Mouse (Mus musculus) macrophage (primary cell): ENCODE measurements around the gene Hoxb4. TPM values are rescaled to one million over a fixed set of nuclear protein-coding genes. Genes with fewer than 3 reads are reported as not detected.

Experiments used
- H3K27ac ChIP-seq: fragments of 350-480 bp; formaldehyde crosslinking; 2 replicates; pipeline ENCODE4 v1.9.0; 2021
- H3K36me3 ChIP-seq: fragments of 350-480 bp; formaldehyde crosslinking; 2 replicates; pipeline ENCODE4 v1.9.0; 2021; ENCODE audit errors: inconsistent target
- H3K4me3 ChIP-seq: fragments of 350-480 bp; formaldehyde crosslinking; 2 replicates; pipeline ENCODE4 v1.9.0; 2021; ENCODE audit errors: inconsistent target
- H3K79me2 ChIP-seq: fragments of 350-480 bp; formaldehyde crosslinking; 2 replicates; pipeline ENCODE4 v1.9.0; 2021; ENCODE audit errors: inconsistent target
- WGBS: methylation state at CpG from one replicate; pipeline ENCODE4 v1.1.7; 2026; ENCODE audit warnings: inconsistent platforms; ENCODE audit not compliant: missing documents; 5-methylcytosine and 5-hydroxymethylcytosine counted together
- polyA plus RNA-seq: library from polyadenylated mRNA; stranded (reverse); fragments of 250-400 nt; gene quantifications from 3 replicates; pipeline ENCODE4 v1.2.4, GENCODE M21; 2018; ENCODE audit warnings: inconsistent platforms

Hoxb4 gene
- polyA plus RNA-seq, 1 experiment from 2014 or later, result 4.1 TPM

- Histone ChIP-seq H3K27ac (no peak overlapping the region), H3K4me3 (no peak overlapping the region), H3K79me2 (peaks cover 13% of the 10 kb centered on the region; the same call in 1 of the 2 replicates), H3K36me3 (no peaks in the 10 kb centered on the region)
- 93% methylated on average over 2 of the region's 2 CpGs for WGBS
These were observed 4.9 kb upstream of the Hoxb4 start for GRCm38 (mm10) chr11:96313134-96313533.

GRCm38 (mm10) chr11:96313806-96314428 lies 4.2 kb upstream of the Hoxb4 start:
- H3K4me3 ChIP-seq, result no peak overlapping the region
- H3K79me2 ChIP-seq, result peaks cover 14% of the 10 kb centered on the region; the same call in 1 of the 2 replicates
- H3K27ac ChIP-seq, result no peak overlapping the region
- no peaks in the 10 kb centered on the region for H3K36me3 ChIP-seq
- WGBS, result 57% methylated on average over 12 of the region's 12 CpGs

GRCm38 (mm10) chr11:96314671-96315343 lies 3.3 kb upstream of the Hoxb4 start:
- WGBS, result 9% methylated on average over 33 of the region's 34 CpGs
- Histone ChIP-seq H3K27ac (no peak overlapping the region), H3K36me3 (no peaks in the 10 kb centered on the region), H3K79me2 (peaks cover 14% of the 10 kb centered on the region; the same call in 1 of the 2 replicates), H3K4me3 (peak overlapping the region; percentile 34)

- H3K4me3 ChIP-seq, result peak overlapping the region; percentile 34
These were observed 2.8 kb upstream of the Hoxb4 start for GRCm38 (mm10) chr11:96315344-96315681.

GRCm38 (mm10) chr11:96316696-96317607 lies 1.1 kb upstream of the Hoxb4 start:
- no peak overlapping the region for H3K27ac ChIP-seq
- H3K79me2 ChIP-seq, result peaks cover 14% of the 10 kb centered on the region; the same call in 1 of the 2 replicates
- H3K4me3 ChIP-seq, result no peak overlapping the region
- WGBS, result 82% methylated on average over 18 of the region's 18 CpGs
- no peaks in the 10 kb centered on the region for H3K36me3 ChIP-seq

More at GRCm38 (mm10) chr11:96315344-96315681, 2.8 kb upstream of the Hoxb4 start:
- H3K36me3 ChIP-seq, result no peaks in the 10 kb centered on the region
- H3K79me2 ChIP-seq, result peaks cover 14% of the 10 kb centered on the region; the same call in 1 of the 2 replicates
- H3K27ac ChIP-seq, result no peak overlapping the region
- WGBS, result 46% methylated on average over 5 of the region's 5 CpGs

GRCm38 (mm10) chr11:96318368-96319070 lies 452 bp downstream of the Hoxb4 start:
- peak overlapping the region; percentile 69 for H3K27ac ChIP-seq
- peak overlapping the region; percentile 81 for H3K4me3 ChIP-seq
- under 1% methylated on average over 30 of the region's 45 CpGs for WGBS
- peaks cover 14% of the 10 kb centered on the region; the same call in 1 of the 2 replicates for H3K79me2 ChIP-seq
- H3K36me3 ChIP-seq, result no peaks in the 10 kb centered on the region

- peak overlapping the region; percentile 37; the same call in 1 of the 2 replicates for H3K27ac ChIP-seq
- 3% methylated on average over 31 of the region's 34 CpGs for WGBS
- no peaks in the 10 kb centered on the region for H3K36me3 ChIP-seq
These were observed 1.2 kb downstream of the Hoxb4 start for GRCm38 (mm10) chr11:96319071-96319902.

GRCm38 (mm10) chr11:96319910-96320309 lies 1.8 kb downstream of the Hoxb4 start:
- Histone ChIP-seq H3K4me3 (peak overlapping the region; percentile 61), H3K79me2 (peaks cover 14% of the 10 kb centered on the region; the same call in 1 of the 2 replicates), H3K27ac (no peak overlapping the region), H3K36me3 (no peaks in the 10 kb centered on the region)
- 21% methylated on average over 26 of the region's 29 CpGs for WGBS

More at GRCm38 (mm10) chr11:96319071-96319902, 1.2 kb downstream of the Hoxb4 start:
- peaks cover 14% of the 10 kb centered on the region; the same call in 1 of the 2 replicates for H3K79me2 ChIP-seq
- peak overlapping the region; percentile 61 for H3K4me3 ChIP-seq

GRCm38 (mm10) chr11:96320688-96321087 lies 2.6 kb downstream of the Hoxb4 start:
- Histone ChIP-seq H3K79me2 (peaks cover 14% of the 10 kb centered on the region; the same call in 1 of the 2 replicates), H3K27ac (no peak overlapping the region), H3K36me3 (no peaks in the 10 kb centered on the region), H3K4me3 (no peak overlapping the region)
- WGBS, result 92% methylated on average over 17 of the region's 17 CpGs

- Histone ChIP-seq H3K36me3 (no peaks in the 10 kb centered on the region), H3K27ac (no peak overlapping the region), H3K79me2 (peaks cover 5% of the 10 kb centered on the region; the same call in 1 of the 2 replicates), H3K4me3 (no peak overlapping the region)
- 83% methylated on average over 5 of the region's 5 CpGs for WGBS
These were observed 3.8 kb downstream of the Hoxb4 start for GRCm38 (mm10) chr11:96321846-96322245.

- H3K27ac ChIP-seq, result no peak overlapping the region
- H3K79me2 ChIP-seq, result peaks cover 5% of the 10 kb centered on the region; the same call in 1 of the 2 replicates
- no peak overlapping the region for H3K4me3 ChIP-seq
- WGBS, result 86% methylated on average over 6 of the region's 6 CpGs
- H3K36me3 ChIP-seq, result no peaks in the 10 kb centered on the region
These were observed 4.7 kb downstream of the Hoxb4 start for GRCm38 (mm10) chr11:96322738-96323137.

GRCm38 (mm10) chr11:96323154-96323553 lies 5.1 kb downstream of the Hoxb4 start, which contains the start of gene Hoxb3:
Gene Hoxb3, plus strand, starts transcription at chr11:96323326.
- H3K4me3 ChIP-seq, result no peak within 1 kb of the TSS
- peaks cover 1% of the 10 kb centered on the region; the same call in 1 of the 2 replicates for H3K79me2 ChIP-seq
- H3K36me3 ChIP-seq, result no peaks in the 10 kb centered on the region
- no peak within 1 kb of the TSS for H3K27ac ChIP-seq
- WGBS, result 95% methylated on average over 10 of the region's 10 CpGs

- WGBS, result 89% methylated on average over 5 of the region's 5 CpGs
These were observed 6.1 kb downstream of the Hoxb4 start for GRCm38 (mm10) chr11:96324125-96324524.

More at GRCm38 (mm10) chr11:96324125-96324524, 6.1 kb downstream of the Hoxb4 start:
- H3K4me3 ChIP-seq, result no peak overlapping the region
- H3K27ac ChIP-seq, result no peak overlapping the region
- H3K79me2 ChIP-seq, result no peaks in the 10 kb centered on the region
- no peaks in the 10 kb centered on the region for H3K36me3 ChIP-seq
